Mouse (Mus musculus): ENCODE measurements at regions not wholly inside any gene's neighbourhood (a gene's known extent, or its start where the extent isn't known, plus 50 kb on each side); places are given as distances from the start of the nearest gene placed in this dataset.

DNA sequence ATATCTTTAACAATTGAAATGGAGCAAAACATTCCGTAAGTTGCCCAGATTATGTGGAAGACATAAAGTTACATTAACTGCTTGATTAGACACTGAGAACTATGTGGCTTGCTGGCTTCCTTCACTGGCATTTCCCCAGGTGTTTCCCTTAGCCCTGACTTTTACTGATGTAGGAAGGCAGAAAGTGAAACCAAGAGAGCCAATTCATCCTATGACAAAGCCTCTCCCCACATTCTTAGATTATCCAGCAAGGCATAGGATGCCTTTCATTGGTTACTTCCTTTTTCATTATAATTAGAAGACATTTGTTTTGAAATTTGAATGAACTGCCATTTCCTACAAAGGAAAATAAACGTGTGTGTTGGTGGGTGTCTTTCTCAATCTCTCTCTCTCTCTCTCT is 72.1 kb downstream of the Cdc42ep3 start:
- Histone ChIP-seq H3K27ac (ENCODE audit: low read depth, low read length) (no peak overlapping the region), H3K4me1 (ENCODE audit: control insufficient read depth, insufficient read depth, low read length) (no peaks in the 10 kb centered on the region), H3K9me3 (ENCODE audit: control insufficient read depth, low read length) (no peaks in the 10 kb centered on the region), H3K4me3 (ENCODE audit: low read depth, low read length) (no peak overlapping the region), H3K36me3 (ENCODE audit: control insufficient read depth, insufficient read depth, low read length) (no peaks in the 10 kb centered on the region), H3K4me2 (ENCODE audit: low read depth) (no peak overlapping the region), H3K27me3 (ENCODE audit: control insufficient read depth, insufficient read depth, low read length) (no peaks in the 10 kb centered on the region), H3K9ac (ENCODE audit: low read length) (no peak overlapping the region)
- ATAC-seq (ENCODE audit: insufficient read depth, low FRiP score, low TSS enrichment) (no peak), DNase-seq (ENCODE audit: low spot score) (no peak)
- 56% methylated on average over 2 of the region's 2 CpGs for WGBS

DNA sequence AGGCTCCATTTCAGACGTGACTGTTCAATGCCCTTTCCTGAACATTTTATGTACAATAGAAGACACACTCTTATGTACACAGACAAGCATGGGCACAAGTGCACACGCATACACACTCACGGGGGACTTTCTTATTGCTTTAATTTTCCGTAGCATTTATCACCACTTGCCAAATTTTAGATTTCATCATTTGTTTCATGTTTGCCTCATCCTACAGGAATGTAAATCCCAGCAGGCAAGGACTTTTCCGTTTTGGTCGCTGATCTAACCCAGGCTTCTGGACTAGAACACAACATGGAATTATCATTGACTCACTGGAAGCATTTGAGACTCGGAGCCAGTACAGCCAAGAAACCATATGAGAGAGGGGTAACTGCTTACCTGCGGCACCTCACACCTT is 81.3 kb downstream of the Cdc42ep3 start:
- Histone ChIP-seq H3K27ac (ENCODE audit: low read depth, low read length) (no peak overlapping the region), H3K27me3 (ENCODE audit: control insufficient read depth, insufficient read depth, low read length) (no peaks in the 10 kb centered on the region), H3K4me1 (ENCODE audit: control insufficient read depth, insufficient read depth, low read length) (no peaks in the 10 kb centered on the region), H3K36me3 (ENCODE audit: control insufficient read depth, insufficient read depth, low read length) (no peaks in the 10 kb centered on the region), H3K4me2 (ENCODE audit: low read depth) (no peak overlapping the region), H3K4me3 (ENCODE audit: low read depth, low read length) (no peak overlapping the region), H3K9ac (ENCODE audit: low read length) (no peak overlapping the region), H3K9me3 (ENCODE audit: control insufficient read depth, low read length) (no peaks in the 10 kb centered on the region)
- WGBS = 84% methylated on average over 8 of the region's 8 CpGs
- no peak for DNase-seq (ENCODE audit: low spot score)
- ATAC-seq (ENCODE audit: insufficient read depth, low FRiP score, low TSS enrichment) = no peak

DNA sequence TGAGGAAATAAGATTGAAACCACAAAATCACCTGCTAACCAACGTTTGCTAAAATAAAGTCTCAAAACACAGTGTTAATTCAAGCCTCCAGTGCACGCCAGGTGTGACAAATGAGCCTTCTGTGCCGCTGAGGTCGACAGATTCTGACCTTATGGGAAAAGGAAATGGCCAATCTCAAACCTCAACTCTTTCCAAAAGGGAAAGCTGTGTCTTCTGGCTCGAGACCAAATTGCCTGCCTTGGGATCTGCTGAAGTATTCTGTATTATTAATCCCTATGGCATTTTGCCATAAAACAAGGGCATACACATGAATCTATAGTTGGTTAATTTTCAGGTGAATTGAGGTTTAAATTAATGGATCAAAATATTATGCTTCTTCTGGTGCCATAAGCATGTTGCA is 95.2 kb downstream of the Cdc42ep3 start:
- ATAC-seq (ENCODE audit: insufficient read depth, low FRiP score, low TSS enrichment) (no peak), DNase-seq (ENCODE audit: low spot score) (no peak)
- Histone ChIP-seq H3K4me3 (ENCODE audit: low read depth, low read length) (no peak overlapping the region), H3K9ac (ENCODE audit: low read length) (no peak overlapping the region), H3K4me2 (ENCODE audit: low read depth) (no peak overlapping the region), H3K27ac (ENCODE audit: low read depth, low read length) (no peak overlapping the region), H3K36me3 (ENCODE audit: control insufficient read depth, insufficient read depth, low read length) (no peaks in the 10 kb centered on the region), H3K4me1 (ENCODE audit: control insufficient read depth, insufficient read depth, low read length) (no peaks in the 10 kb centered on the region), H3K27me3 (ENCODE audit: control insufficient read depth, insufficient read depth, low read length) (no peaks in the 10 kb centered on the region), H3K9me3 (ENCODE audit: control insufficient read depth, low read length) (no peaks in the 10 kb centered on the region)
- 54% methylated on average over 5 of the region's 5 CpGs for WGBS

DNA sequence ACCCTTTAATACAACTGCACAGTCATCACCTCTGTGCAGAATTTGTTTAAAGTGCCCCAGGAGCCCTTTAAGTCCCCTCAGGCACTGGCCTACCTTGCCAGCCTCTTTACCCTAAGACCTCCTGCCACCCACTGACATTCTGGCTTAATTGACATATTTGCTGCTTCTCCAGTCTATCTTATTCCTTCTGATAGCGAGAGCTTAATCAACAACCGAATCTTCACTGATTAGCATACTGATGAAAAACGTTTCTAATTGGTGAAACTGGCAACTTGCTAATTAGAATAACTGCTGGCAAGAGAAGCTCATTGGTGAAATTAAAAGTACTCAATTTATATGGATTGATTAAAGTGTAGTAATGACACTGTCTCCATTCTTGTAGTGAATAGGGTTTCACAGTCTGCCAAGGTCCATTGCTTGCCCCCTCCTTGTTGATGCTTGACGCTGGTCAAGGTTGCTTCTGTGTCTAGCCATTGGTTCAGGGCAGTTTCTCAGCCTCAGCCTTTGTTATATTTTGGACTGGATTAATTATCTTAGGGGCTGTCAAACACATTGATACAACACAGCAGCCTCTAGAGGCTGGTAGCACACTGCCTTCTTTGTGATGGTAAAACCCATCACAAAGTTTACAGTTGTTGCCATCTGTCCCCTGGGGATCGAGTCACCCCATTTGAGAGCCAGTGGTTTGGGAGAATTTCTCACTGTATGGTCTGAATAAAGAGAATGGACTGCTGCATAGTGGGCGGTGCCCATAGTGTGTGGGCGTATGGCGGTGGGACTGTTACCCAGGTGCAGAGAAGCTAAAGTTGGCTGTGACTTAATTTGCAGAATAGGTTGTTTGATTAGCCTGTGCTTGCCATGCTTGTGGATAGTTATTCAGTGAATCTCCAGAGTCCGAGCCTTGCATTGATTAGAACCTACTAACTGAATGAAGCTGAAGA is 107.7 kb downstream of the Cdc42ep3 start:
- H3K9me3 ChIP-seq (ENCODE audit: control insufficient read depth, low read length) = no peaks in the 10 kb centered on the region
- no peaks in the 10 kb centered on the region for H3K27me3 ChIP-seq (ENCODE audit: control insufficient read depth, insufficient read depth, low read length)
- no peak overlapping the region for H3K27ac ChIP-seq (ENCODE audit: low read depth, low read length)
- no peaks in the 10 kb centered on the region for H3K36me3 ChIP-seq (ENCODE audit: control insufficient read depth, insufficient read depth, low read length)
- no peak overlapping the region for H3K4me2 ChIP-seq (ENCODE audit: low read depth)
- no peaks in the 10 kb centered on the region for H3K4me1 ChIP-seq (ENCODE audit: control insufficient read depth, insufficient read depth, low read length)
- no peak overlapping the region for H3K4me3 ChIP-seq (ENCODE audit: low read depth, low read length)
- no peak for ATAC-seq (ENCODE audit: insufficient read depth, low FRiP score, low TSS enrichment)
- no peak overlapping the region for H3K9ac ChIP-seq (ENCODE audit: low read length)
- 86% methylated on average over 9 of the region's 9 CpGs for WGBS
- DNase-seq (ENCODE audit: low spot score) = no peak

DNA sequence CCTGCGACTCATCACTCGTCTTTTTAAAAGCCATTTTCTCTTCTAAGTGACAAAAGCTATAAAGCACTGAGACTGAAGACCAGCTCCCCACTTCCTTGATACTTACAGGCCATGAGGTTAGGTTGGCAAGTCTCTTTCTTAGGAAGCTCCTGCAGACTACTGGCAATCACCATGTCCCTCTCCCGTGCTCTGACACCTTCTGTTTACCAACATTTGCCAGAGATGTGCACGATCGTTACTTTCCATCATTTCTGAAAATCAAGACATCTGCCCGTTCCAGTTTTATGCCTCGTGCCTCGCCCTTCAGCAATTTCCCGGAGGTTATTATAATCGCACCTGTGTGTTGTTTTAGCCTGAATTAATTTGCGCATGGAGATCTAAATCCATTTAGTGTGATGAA is 110.8 kb downstream of the Cdc42ep3 start:
- no peaks in the 10 kb centered on the region for H3K9me3 ChIP-seq (ENCODE audit: control insufficient read depth, low read length)
- no peak overlapping the region for H3K27ac ChIP-seq (ENCODE audit: low read depth, low read length)
- no peaks in the 10 kb centered on the region for H3K27me3 ChIP-seq (ENCODE audit: control insufficient read depth, insufficient read depth, low read length)
- H3K4me1 ChIP-seq (ENCODE audit: control insufficient read depth, insufficient read depth, low read length) = no peaks in the 10 kb centered on the region
- no peak overlapping the region for H3K4me2 ChIP-seq (ENCODE audit: low read depth)
- ATAC-seq (ENCODE audit: insufficient read depth, low FRiP score, low TSS enrichment) (no peak), DNase-seq (ENCODE audit: low spot score) (no peak)
- WGBS = 90% methylated on average over 11 of the region's 11 CpGs
- H3K9ac ChIP-seq (ENCODE audit: low read length) = no peak overlapping the region
- no peak overlapping the region for H3K4me3 ChIP-seq (ENCODE audit: low read depth, low read length)
- H3K36me3 ChIP-seq (ENCODE audit: control insufficient read depth, insufficient read depth, low read length) = no peaks in the 10 kb centered on the region

DNA sequence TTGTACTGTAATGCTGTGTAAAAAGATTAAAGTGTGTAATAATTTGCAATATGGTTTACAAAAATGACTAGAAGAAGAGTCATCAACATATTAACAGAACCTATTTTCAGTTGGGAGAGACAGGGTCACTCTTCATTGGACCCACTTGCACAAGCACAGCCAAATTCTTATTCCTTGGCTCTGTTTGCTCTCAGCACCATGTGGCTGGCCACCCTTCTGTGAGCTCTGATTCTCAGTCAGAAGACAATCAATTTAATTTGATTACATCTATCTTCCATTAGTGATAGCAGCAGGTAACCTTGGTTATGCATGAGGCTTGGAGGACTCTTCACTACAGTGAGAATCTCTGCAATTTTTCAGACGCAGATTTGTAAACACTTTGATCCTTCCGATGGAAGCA is 111.5 kb downstream of the Cdc42ep3 start:
- Histone ChIP-seq H3K4me3 (ENCODE audit: low read depth, low read length) (no peak overlapping the region), H3K27me3 (ENCODE audit: control insufficient read depth, insufficient read depth, low read length) (no peaks in the 10 kb centered on the region), H3K4me2 (ENCODE audit: low read depth) (no peak overlapping the region), H3K9ac (ENCODE audit: low read length) (no peak overlapping the region), H3K27ac (ENCODE audit: low read depth, low read length) (no peak overlapping the region), H3K36me3 (ENCODE audit: control insufficient read depth, insufficient read depth, low read length) (no peaks in the 10 kb centered on the region), H3K4me1 (ENCODE audit: control insufficient read depth, insufficient read depth, low read length) (no peaks in the 10 kb centered on the region), H3K9me3 (ENCODE audit: control insufficient read depth, low read length) (no peaks in the 10 kb centered on the region)
- no peak for DNase-seq (ENCODE audit: low spot score)
- no peak for ATAC-seq (ENCODE audit: insufficient read depth, low FRiP score, low TSS enrichment)
- WGBS = 96% methylated on average over 2 of the region's 2 CpGs

DNA sequence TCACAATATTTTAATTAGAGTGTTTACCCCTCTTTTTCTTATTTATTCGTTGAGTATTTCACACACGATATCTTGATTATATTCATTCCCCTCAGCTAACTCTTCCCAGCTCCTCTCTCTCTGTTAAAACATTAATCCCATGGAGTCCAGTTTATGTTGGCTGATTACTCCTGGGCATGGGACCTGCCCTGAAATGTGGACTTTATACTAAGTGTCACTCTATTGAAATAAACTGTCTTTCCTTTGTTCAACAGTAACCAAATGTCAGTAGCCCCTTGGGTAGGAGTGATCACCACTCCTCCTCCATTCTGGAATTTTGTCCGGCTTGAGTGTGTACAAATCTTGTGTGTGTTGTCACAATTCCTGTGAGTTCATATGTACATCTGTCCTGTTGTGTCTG is 113.4 kb downstream of the Cdc42ep3 start:
- DNase-seq (ENCODE audit: low spot score) (no peak), ATAC-seq (ENCODE audit: insufficient read depth, low FRiP score, low TSS enrichment) (no peak)
- no peaks in the 10 kb centered on the region for H3K27me3 ChIP-seq (ENCODE audit: control insufficient read depth, insufficient read depth, low read length)
- H3K9me3 ChIP-seq (ENCODE audit: control insufficient read depth, low read length) = no peaks in the 10 kb centered on the region
- H3K4me2 ChIP-seq (ENCODE audit: low read depth) = no peak overlapping the region
- H3K9ac ChIP-seq (ENCODE audit: low read length) = no peak overlapping the region
- H3K36me3 ChIP-seq (ENCODE audit: control insufficient read depth, insufficient read depth, low read length) = no peaks in the 10 kb centered on the region
- H3K4me1 ChIP-seq (ENCODE audit: control insufficient read depth, insufficient read depth, low read length) = no peaks in the 10 kb centered on the region
- no peak overlapping the region for H3K4me3 ChIP-seq (ENCODE audit: low read depth, low read length)
- WGBS = 90% methylated on average over 3 of the region's 3 CpGs
- no peak overlapping the region for H3K27ac ChIP-seq (ENCODE audit: low read depth, low read length)

DNA sequence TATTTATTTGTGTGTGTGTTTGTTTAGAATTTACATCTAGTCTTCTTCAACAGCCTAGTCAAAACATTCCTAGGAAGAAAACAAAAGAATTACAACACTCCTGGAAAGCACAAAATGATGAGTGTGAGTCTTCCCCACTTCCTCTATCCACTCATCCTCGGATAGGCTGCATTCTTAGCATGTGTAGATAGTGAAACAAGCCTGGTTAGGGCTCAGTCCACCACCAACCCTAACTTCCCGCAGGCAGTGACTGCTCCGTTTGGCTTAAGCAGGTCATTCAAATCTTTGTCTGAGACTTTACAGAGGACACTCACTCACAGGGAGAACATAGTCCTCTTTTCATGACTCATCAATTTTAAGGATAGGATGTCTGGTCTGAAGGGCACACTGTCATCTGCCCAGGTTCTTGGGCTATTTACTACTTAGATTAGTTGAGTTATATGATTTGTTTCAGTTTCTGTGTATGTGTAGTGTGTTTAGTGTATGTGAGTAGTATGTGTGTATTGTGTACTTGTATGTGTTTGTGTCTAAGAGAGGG is 118.6 kb downstream of the Cdc42ep3 start:
- 85% methylated on average over 3 of the region's 3 CpGs for WGBS
- Histone ChIP-seq H3K9ac (ENCODE audit: low read length) (no peak overlapping the region), H3K4me2 (ENCODE audit: low read depth) (no peak overlapping the region), H3K27ac (ENCODE audit: low read depth, low read length) (no peak overlapping the region), H3K4me1 (ENCODE audit: control insufficient read depth, insufficient read depth, low read length) (no peaks in the 10 kb centered on the region), H3K36me3 (ENCODE audit: control insufficient read depth, insufficient read depth, low read length) (no peaks in the 10 kb centered on the region), H3K4me3 (ENCODE audit: low read depth, low read length) (no peak overlapping the region), H3K9me3 (ENCODE audit: control insufficient read depth, low read length) (no peaks in the 10 kb centered on the region), H3K27me3 (ENCODE audit: control insufficient read depth, insufficient read depth, low read length) (no peaks in the 10 kb centered on the region)
- no peak for DNase-seq (ENCODE audit: low spot score)
- ATAC-seq (ENCODE audit: insufficient read depth, low FRiP score, low TSS enrichment) = no peak
